Mouse (Mus musculus): Measurements from ENCODE around the gene Prkrip1.

Prkrip1 gene

GRCm38 (mm10) chr5:136198474-136199391, at the start of gene Prkrip1:
Gene Prkrip1, minus strand, starts transcription at chr5:136198963.
- DNase-seq: peak; percentile 93

DNA sequence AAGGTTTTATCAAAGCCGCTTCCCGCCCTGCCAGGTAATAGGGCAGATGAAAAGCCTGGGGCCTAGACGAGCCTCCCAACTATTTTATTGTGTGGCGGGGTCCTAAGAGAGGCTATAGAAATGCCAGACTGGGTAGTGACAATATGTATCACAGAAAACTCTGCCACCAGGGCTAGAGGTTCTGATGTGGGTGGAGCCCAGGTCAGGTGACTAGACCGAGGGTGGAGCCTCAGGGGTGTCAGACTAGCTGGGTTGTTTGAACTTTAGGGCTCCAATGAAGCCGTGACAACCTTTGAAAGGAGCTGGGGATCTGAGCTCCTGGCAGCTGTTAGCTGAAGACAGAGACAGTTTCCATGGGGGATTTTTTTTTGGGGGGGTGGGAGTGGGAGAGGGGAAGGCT, 49.7 kb upstream of the Prkrip1 start:
- no peak for DNase-seq

DNA sequence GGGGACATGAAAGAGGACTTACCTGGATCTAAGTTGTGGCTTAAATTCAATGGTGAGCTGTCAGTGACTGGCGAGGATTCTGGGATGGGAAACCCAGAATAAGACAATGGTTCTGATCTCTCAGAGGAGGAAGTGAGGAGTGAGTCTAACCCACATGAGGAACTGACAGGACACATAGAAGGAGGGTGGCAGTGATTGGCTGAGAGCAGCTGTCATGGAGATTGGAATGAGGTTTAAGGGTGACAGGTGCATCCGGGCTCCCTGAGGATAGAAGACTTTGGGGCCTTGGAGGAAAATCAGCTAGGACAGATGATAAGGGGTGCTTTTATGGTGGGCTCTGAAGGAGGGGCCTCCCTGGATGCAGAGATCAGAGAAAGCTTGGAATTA, 47.7 kb upstream of the Prkrip1 start, which contains the start of gene Sh2b2:
TSS of gene Sh2b2 (minus strand) at position 105 of the 387 bp plus-strand sequence.
- DNase-seq: no peak

GRCm38 (mm10) chr5:136245541-136246451, 47.0 kb upstream of the Prkrip1 start:
- DNase-seq: no peak

DNA sequence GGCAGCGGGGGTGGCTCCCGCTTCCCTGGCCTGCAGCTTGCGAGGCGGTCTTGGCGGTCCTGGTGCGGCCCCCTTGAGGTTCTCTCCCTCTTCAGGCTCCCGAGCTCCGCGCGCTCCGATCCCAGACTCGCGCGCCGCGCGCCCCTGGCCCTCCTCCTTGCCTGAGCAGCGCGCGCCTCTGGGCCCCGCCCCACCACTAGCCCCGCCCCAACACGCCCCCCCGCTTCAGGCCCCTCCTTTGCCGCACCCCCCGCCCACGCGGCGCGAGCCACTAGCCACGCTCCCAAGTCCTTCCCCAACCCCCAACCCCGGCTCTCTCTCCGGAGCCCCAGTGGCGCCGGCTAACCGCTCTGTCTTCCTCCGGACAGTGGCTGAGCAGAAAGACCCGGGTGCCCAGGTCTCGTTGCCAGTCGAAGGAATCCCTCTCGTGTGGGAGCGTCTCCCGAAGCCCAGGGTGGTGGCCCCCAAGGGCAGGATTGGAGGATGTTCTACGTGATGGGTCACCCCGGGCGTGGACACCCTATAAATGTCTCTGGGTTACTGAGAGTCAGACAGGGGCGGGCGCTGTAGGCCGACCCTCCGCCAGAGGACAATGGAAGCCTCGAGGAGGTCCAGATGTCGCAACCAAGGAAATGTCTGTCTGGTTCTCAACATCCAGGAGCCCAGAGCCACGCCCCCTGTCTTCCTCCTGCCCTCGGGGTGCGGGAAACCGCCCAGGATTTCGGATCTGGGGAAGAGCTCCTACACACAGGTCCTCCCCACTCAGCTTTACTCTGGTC, 46.2 kb upstream of the Prkrip1 start:
- DNase-seq: peak; percentile 48

GRCm38 (mm10) chr5:136243851-136244761, 45.3 kb upstream of the Prkrip1 start:
- peak; percentile 18 for DNase-seq

- DNase-seq: no peak
Measured at GRCm38 (mm10) chr5:136241161-136241560, 42.4 kb upstream of the Prkrip1 start.

DNA sequence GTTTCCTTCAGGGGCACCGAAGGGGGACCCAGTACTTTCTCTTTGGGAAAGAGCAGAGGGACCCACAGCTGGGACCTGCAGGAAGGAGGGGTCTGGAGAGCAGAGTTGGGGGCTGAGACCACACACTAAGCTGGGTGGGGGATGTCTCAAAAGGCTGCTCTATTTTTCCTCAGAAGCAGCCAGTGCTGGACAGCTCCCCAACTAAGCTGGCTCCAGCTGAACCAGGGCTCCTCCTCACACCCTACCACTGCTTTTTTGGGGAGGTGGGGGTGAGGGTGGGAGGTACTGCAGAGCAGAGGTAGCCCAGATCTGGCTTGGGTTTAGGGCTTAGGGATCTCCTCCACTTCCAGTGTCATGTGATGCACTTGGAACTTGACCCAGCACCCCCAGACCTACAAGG, 41.6 kb upstream of the Prkrip1 start:
- DNase-seq: no peak

DNA sequence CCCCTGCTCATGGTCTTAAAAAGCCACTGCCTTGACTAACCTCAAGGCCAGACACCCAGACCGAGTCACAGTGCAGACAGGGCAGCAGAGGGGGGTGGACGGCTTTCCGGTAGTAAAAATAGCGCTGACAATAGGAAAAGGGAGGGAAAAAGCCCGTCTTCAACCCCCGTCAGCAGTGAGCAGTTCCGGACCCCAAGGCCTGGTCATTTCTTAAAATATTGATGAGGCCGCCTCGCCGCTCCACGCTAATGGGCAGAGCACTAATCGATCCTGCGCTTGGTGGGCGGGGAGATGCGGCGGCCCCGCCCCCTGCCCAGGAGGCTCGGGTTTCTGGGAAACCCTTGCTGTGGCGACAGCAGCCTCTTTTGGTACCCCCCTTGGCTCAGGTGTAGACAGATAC, 38.8 kb upstream of the Prkrip1 start:
- DNase-seq: no peak

GRCm38 (mm10) chr5:136236611-136237010, 37.8 kb upstream of the Prkrip1 start:
- no peak for DNase-seq

DNA sequence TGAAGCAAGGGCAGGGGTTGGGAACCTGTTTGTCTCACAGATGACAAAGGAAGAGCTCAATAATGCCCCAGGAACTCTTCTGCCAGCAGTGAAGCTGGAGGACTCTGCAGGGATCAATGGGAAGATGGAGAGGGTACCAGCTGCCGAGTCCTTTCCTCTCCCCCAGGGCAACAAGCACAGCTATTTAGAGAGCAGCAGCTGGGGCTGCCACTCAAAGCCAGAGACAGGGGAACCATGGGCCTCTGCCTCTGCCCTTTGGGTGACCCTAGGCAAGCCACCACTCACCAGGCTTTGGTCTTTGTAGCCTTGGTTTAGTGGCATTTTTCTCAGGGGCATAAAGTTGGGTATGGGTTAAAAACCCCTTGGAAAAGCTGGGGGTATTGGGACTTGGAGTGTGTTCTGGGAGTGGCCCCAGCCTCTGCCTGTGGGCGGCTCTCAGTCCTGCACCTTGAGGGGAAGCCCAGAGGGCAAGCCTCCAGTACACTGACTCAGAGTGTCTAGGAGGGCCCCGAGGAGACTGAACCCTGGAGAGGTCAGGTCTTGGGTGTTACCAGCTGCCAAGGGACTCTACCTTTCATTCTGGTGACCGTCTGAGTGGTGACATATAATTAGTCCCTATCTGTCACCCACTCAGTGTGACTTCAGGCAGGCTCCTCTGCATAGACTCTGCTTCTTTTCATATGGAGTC, 31.7 kb upstream of the Prkrip1 start:
- DNase-seq: no peak

GRCm38 (mm10) chr5:136226246-136226876, 27.6 kb upstream of the Prkrip1 start:
- no peak for DNase-seq

DNA sequence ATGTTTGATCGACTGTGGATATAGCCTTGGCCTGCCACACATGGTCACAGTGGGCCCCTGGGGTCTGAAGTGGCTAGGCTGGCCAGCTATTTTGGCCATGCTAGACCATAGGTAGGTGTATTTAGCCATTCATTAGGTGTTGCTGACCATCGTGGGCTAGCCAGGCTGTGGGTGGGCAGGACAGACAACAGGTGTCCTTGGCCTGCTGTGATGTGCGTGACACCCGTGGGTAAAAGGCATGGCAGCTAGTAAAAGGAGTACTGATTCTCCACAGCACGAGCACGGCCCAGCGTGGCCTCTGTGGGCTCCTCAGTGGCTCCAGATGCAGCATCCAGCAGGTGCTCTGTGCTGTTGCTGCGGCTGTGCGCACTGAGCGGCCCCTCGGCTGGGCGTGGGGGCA, 19.8 kb upstream of the Prkrip1 start:
- DNase-seq: no peak

DNA sequence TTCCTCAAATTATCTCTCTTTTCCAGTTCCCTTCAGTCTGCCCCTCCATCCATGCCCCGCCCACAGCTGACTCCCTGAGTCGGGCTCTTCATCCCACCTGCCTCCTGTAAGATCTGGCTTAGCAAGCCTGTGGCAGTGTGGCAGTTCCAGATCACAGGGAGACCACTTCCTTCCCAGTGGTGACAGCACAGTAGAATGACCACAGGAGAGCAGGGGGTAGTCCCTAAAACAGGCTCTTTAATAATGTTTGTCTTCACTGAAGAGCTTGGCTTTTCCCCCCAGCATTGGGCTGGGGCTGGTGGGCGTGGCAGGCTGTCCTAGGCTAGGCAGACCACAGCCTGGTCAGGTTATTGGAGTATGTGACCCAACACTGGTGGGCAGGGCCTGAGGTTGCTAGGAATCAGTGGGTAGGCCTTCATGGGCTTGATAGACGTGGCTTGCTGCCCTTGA, 19.2 kb upstream of the Prkrip1 start:
- no peak for DNase-seq

DNA sequence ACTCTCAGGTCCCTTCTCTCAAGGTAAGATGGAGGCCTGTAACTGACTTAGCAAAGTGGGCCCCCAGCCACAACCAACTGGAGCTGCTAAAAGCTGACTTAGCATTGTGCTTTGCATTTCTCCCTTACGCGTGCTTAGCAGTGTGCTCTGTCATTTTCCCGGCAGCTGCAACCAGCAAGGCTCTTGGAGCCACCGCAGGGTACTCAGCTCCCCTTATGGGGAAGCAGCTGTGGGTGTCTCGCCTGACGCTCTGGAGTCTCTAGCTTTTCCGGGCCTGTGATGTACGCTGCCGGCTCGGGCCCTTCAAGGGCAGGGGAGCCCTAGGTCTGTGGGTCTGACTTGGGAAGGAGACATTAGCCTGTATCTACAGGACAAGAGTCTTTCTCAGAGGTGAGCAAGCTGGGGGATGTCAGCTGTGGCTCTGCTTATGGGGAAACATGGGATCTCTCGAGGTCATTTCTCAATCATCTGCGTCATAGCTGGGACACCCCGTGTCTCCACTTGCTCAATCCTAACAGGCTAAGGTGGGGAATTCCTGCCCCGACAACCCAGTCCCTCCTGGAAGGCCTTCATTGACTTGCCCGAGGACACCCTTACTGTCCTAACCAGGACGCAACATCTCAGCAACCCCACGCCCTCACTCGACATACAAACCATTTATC, 18.4 kb upstream of the Prkrip1 start:
- DNase-seq: no peak

- no peak for DNase-seq
Measured at GRCm38 (mm10) chr5:136215958-136216357, 17.2 kb upstream of the Prkrip1 start.

GRCm38 (mm10) chr5:136215211-136215610, 16.4 kb upstream of the Prkrip1 start:
- DNase-seq: no peak

GRCm38 (mm10) chr5:136213716-136214115, 15.0 kb upstream of the Prkrip1 start:
- no peak for DNase-seq

DNA sequence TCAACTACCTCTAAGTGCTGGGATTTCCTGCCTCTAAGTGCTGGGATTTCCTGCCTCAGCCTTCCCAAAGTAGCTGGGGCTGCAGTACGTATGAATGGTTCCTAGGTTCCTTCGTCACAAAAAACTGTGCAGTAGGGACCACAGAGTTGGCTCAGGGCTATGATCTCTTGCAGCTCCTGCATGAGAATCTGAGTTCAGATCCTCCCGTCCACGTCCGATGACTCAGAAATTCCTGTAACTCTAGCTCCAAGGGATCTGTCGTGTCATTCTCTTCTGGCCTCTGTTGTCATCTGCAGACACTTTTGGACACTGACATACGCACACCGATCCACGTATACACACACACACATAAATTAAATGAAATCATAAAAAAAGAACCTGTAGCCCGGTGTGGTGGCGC, 14.0 kb upstream of the Prkrip1 start:
- DNase-seq: no peak
